Mouse (Mus musculus) forebrain, embryonic 15.5 days (tissue): ENCODE results near the gene Slc39a2. TPM values are rescaled to one million over a fixed set of nuclear protein-coding genes. Genes with fewer than 3 reads are reported as not detected.
"Not testable (repeated sequence)": the region's sequence is repeated elsewhere in the genome, so short reads cannot be mapped to it uniquely, and the experiment has no call there.

Source experiments
- ATAC-seq: fragments of 200-750 bp; cut with Nextera tagmentation; replicated peaks from 2 replicates; pipeline ENCODE4 v1.8.0; 2017; ENCODE audit warnings: mild to moderate bottlenecking, moderate TSS enrichment, moderate library complexity
- H3K27ac ChIP-seq: fragments of 300-500 bp; sonication (generic); replicated peaks from 2 replicates; pipeline ENCODE4 v1.5.1; 2015; ENCODE audit warnings: mild to moderate bottlenecking, inconsistent platforms
- H3K27me3 ChIP-seq: fragments of 300-500 bp; sonication (generic); 2 replicates; pipeline ENCODE4 v1.6.1; 2015; ENCODE audit warnings: inconsistent platforms
- H3K36me3 ChIP-seq: fragments of 300-500 bp; sonication (generic); 2 replicates; pipeline ENCODE4 v1.6.1; 2015; ENCODE audit warnings: mild to moderate bottlenecking, inconsistent platforms
- H3K4me1 ChIP-seq: fragments of 300-500 bp; sonication (generic); 2 replicates; pipeline ENCODE4 v1.6.1; 2015; ENCODE audit warnings: inconsistent platforms
- H3K4me2 ChIP-seq: fragments of 300-500 bp; sonication (generic); replicated peaks from 2 replicates; pipeline ENCODE4 v1.6.1; 2015; ENCODE audit warnings: mild to moderate bottlenecking, inconsistent platforms
- H3K4me3 ChIP-seq: fragments of 300-500 bp; sonication (generic); 2 replicates; pipeline ENCODE4 v1.5.1; 2015; ENCODE audit warnings: mild to moderate bottlenecking, inconsistent platforms
- H3K9ac ChIP-seq: fragments of 300-500 bp; sonication (generic); replicated peaks from 2 replicates; pipeline ENCODE4 v1.6.1; 2015; ENCODE audit warnings: mild to moderate bottlenecking, inconsistent platforms
- H3K9me3 ChIP-seq: fragments of 300-500 bp; sonication (generic); 2 replicates; pipeline ENCODE4 v1.6.1; 2016; ENCODE audit warnings: inconsistent platforms
- WGBS: fragments of 180-500 bp; shearing (Covaris S2); methylation state at CpG from one replicate; pipeline ENCODE4 v1.1.7; 2015; ENCODE audit warnings: mixed read lengths; 5-methylcytosine and 5-hydroxymethylcytosine counted together
- polyA plus RNA-seq: library from polyadenylated mRNA; unstranded; fragments of >200 nt; fragmentation: Nextera tagmentation; extraction: Ambion mirVana; gene quantifications from 2 replicates; pipeline ENCODE4 v1.2.1, GENCODE M21; 2015

The Slc39a2 gene
- polyA plus RNA-seq = 1.8 and 1.9 TPM in 2 replicates

DNA sequence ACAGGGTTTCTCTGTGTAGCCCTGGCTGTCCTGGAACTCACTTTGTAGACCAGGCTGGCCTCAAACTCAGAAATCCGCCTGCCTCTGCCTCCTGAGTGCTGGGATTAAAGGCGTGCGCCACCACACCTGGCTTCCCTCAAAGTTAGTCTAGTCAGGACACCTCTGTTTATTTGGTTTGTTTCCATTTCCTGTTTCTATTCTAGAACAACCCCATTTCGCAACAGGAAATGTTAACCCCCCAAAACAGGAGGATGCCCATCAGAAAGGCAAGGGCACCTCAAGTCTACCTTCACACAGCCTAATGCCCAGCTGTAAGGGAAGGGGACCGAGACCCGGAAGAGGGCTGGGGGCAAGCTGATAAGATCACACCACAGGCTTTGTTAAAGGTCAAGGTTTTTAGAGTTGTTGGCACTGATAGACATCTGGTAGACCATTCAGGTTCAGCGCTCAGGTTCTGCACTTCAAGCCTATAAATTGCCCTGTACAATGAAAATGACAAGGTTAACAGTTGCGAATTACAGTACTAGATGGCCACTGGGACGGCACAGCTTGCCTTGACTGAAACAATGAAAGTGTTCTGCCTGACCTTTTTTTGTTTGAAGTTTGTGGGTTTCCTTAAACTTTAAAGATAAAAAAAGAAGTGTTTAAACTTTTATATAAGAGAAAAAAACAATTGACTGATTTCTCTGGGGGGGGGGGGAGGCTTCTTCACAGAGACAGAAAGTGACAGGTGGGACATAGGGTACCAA lies at the start of gene Slc39a2:
Slc39a2 (plus strand) TSS at position 699 of the 749 bp plus-strand sequence.
- Histone ChIP-seq H3K9me3 (no peaks in the 10 kb centered on the region), H3K27ac (no peak within 1 kb of the TSS), H3K4me3 (no peak within 1 kb of the TSS), H3K36me3 (peaks cover 60% of the 10 kb centered on the region), H3K27me3 (no peaks in the 10 kb centered on the region), H3K9ac (no peak within 1 kb of the TSS), H3K4me1 (no peaks in the 10 kb centered on the region), H3K4me2 (no peak within 1 kb of the TSS)
- ATAC-seq = no peak
- 94% methylated on average over 9 of the region's 9 CpGs for WGBS

DNA sequence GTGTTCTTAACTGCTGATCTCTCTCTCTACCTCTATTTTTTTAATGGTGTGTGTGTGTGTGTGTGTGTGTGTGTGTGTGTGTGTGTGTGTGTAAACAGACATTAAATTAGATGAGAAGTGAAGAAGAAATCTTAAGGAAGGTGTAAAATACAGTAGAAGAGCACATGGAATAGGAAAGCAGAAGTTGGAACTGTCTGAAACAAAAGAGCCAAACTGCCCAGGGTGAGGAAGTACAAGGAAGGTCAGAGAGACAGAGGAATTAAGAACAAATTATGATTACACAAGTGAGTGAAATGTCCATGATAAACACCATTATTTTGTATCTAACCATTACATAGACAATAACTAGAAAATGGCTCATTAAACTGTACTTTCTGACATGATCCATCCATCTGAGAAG lies 48.8 kb upstream of the Slc39a2 start:
- Histone ChIP-seq H3K9me3 (no peaks in the 10 kb centered on the region), H3K4me1 (no peaks in the 10 kb centered on the region), H3K36me3 (no peaks in the 10 kb centered on the region), H3K27ac (no peak overlapping the region), H3K9ac (no peak overlapping the region), H3K4me3 (no peak overlapping the region), H3K4me2 (no peak overlapping the region), H3K27me3 (no peaks in the 10 kb centered on the region)
- no peak for ATAC-seq

DNA sequence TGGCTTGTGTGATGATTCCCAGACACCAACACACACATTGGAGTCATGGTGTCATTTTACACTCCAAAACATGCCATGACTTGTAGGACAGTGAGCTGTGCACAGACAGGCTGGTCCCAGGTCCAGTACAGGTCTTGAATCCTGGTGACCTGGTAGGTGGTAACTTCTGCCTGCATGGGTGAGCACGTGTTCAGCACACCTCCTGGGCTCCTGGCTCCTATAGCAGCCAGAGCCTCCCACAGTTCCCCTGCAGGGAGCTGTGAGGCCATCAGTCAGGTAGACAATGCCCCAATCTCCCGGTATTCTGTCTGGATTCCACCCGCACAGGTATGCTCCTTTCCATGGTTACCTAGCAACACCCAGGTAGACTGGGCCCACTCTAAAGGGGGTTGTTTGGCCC lies 46.1 kb upstream of the Slc39a2 start:
- H3K27ac ChIP-seq = no peak overlapping the region
- H3K27me3 ChIP-seq = no peaks in the 10 kb centered on the region
- H3K4me2 ChIP-seq = no peak overlapping the region
- ATAC-seq = no peak
- no peaks in the 10 kb centered on the region for H3K9me3 ChIP-seq
- no peak overlapping the region for H3K9ac ChIP-seq
- H3K4me3 ChIP-seq = no peak overlapping the region
- H3K36me3 ChIP-seq = no peaks in the 10 kb centered on the region
- WGBS = 76% methylated on average over 3 of the region's 3 CpGs
- H3K4me1 ChIP-seq = no peaks in the 10 kb centered on the region

DNA sequence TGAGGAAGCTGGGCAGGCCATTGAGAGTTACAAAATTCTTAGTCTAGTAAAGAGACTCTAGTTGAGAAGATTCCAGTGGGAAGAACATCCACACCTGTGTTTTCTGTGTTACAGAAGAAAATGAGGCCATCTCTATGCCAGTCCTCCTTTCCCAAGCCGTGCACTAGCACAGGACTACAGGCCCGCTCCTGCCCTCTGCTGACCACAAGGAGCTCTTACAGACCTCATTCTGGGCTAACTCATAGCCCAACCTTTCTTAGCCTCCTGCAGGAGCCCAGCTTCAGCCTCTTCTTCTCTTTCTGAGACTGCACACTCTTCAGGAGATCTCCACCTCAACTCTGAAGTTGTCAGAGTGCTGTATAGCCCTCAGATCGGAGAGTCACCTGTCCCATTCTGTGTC lies 41.7 kb upstream of the Slc39a2 start:
- not testable (repeated sequence) for H3K27ac ChIP-seq, H3K36me3 ChIP-seq, H3K27me3 ChIP-seq, H3K4me3 ChIP-seq, H3K9me3 ChIP-seq, H3K4me1 ChIP-seq, H3K9ac ChIP-seq, ATAC-seq, H3K4me2 ChIP-seq
- 47% methylated on average over 3 of the region's 3 CpGs for WGBS

DNA sequence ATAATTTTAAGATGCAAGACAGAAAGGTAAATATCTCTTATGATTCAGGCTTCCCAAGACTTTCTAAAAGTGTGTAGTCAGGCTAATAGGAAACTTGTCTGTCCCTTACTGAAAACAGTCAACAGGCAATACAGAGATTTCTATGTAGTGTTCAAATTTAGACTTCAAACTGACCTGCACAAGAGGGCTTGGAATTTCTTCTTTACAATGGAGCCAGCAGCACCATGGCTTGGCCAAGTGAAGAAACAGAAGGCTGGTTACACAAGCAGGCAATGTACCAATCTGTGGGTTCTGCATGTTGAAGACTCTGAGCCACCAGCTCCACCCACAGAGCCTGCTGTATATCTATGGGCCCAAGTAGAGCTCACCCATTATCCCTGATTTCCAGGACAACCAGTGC lies 39.3 kb upstream of the Slc39a2 start, which contains the start of gene Ear6:
Ear6 (plus strand) TSS at position 301 of the 400 bp plus-strand sequence.
- H3K4me3 ChIP-seq = no peak within 1 kb of the TSS
- H3K27ac ChIP-seq = no peak within 1 kb of the TSS
- H3K36me3 ChIP-seq = no peaks in the 10 kb centered on the region
- ATAC-seq = no peak
- no peaks in the 10 kb centered on the region for H3K9me3 ChIP-seq
- no peaks in the 10 kb centered on the region for H3K4me1 ChIP-seq
- H3K4me2 ChIP-seq = no peak within 1 kb of the TSS
- no peaks in the 10 kb centered on the region for H3K27me3 ChIP-seq
- H3K9ac ChIP-seq = no peak within 1 kb of the TSS

DNA sequence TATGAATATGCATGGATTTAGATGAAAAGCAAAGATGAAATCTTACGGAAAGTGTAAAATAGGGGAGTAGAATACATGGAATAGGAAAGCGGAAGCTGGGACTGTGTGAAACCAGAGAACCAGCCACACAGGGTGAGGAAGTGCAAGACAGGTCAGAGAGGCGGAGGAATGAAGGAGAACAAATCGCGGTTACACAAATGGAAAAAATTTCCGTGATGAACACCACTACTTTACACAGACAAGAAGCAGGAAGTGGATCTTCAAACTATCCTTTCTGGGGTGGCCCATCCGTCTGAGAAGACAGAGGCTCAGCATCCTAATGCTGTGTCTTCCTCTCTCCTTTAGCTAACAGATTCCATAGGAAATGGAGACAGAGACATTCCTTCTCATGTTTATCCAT lies 37.4 kb upstream of the Slc39a2 start:
- ATAC-seq, H3K4me2 ChIP-seq, H3K27ac ChIP-seq, H3K36me3 ChIP-seq, H3K27me3 ChIP-seq, H3K4me3 ChIP-seq, H3K9ac ChIP-seq, H3K4me1 ChIP-seq, H3K9me3 ChIP-seq: not testable (repeated sequence)
- 87% methylated on average over 7 of the region's 7 CpGs for WGBS

DNA sequence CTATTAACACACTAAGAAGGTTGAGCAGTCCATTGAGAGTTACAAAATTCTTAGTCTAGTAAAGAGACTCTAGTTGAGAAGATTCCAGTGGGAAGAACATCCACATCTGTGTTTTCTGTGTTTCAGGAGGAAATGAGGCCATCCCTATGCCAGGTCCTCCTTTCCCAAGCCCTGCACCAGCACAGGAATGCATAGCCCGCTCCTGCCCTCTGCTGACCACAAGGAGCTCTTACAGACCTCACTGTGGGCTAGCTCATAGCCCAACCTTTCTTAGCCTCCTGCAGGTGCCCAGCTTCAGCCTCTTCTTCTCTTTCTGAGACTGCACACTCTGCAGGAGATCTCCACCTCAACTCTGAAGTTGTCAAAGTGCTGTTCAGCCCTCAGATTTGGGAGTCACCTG lies 29.1 kb upstream of the Slc39a2 start:
- 12% methylated on average over 1 of the region's 1 CpGs for WGBS
- H3K27me3 ChIP-seq, ATAC-seq, H3K9me3 ChIP-seq, H3K4me3 ChIP-seq, H3K36me3 ChIP-seq, H3K4me1 ChIP-seq, H3K27ac ChIP-seq, H3K4me2 ChIP-seq, H3K9ac ChIP-seq: not testable (repeated sequence)

DNA sequence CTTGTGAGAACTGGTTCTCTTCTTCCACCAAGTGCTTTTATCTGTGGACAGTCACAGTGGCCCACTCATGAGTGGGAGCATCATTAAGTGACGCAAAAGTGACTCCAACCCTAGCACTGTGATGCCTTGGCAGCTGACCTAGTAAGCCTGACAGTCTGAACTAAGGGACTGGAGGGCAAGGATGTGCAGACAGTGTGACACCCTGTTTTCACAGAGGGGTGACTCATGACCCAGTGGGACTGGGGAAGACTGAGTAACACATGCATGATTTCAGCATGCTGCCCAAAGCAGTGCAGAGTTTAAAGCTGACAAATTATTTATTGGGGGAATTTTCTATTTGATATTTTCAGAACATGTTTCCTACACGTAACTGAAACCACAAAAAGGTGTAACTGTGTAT lies 21.9 kb upstream of the Slc39a2 start:
- no peak overlapping the region for H3K4me2 ChIP-seq
- H3K27me3 ChIP-seq = no peaks in the 10 kb centered on the region
- H3K27ac ChIP-seq = no peak overlapping the region
- 77% methylated on average over 2 of the region's 2 CpGs for WGBS
- no peaks in the 10 kb centered on the region for H3K36me3 ChIP-seq
- no peak for ATAC-seq
- H3K9ac ChIP-seq = no peak overlapping the region
- no peaks in the 10 kb centered on the region for H3K4me1 ChIP-seq
- H3K4me3 ChIP-seq = no peak overlapping the region
- no peaks in the 10 kb centered on the region for H3K9me3 ChIP-seq

DNA sequence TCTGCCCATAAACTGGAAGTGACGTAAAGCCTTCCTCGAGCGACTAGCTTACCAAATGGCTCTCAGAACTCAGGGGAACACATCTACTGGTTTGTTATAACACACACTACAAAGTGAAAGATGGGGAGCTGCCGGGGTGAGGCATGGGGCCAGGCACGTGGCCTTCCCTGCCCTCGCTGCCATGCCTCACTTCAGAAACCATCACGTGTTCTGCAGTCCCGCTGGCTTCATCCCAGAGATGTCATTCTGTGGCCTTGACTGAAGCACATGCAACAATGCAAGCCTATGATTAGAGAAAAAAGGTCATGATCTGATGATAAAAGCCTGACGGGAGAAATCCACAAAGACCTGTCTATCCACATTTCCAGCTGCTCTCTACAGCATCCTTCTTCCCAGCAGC lies 20.9 kb upstream of the Slc39a2 start:
- Histone ChIP-seq H3K4me2 (no peak overlapping the region), H3K9me3 (no peaks in the 10 kb centered on the region), H3K4me1 (no peaks in the 10 kb centered on the region), H3K27ac (no peak overlapping the region), H3K36me3 (no peaks in the 10 kb centered on the region), H3K27me3 (no peaks in the 10 kb centered on the region), H3K9ac (no peak overlapping the region), H3K4me3 (no peak overlapping the region)
- whole genome bisulfite sequencing = 74% methylated on average over 9 of the region's 9 CpGs
- no peak for ATAC-seq

DNA sequence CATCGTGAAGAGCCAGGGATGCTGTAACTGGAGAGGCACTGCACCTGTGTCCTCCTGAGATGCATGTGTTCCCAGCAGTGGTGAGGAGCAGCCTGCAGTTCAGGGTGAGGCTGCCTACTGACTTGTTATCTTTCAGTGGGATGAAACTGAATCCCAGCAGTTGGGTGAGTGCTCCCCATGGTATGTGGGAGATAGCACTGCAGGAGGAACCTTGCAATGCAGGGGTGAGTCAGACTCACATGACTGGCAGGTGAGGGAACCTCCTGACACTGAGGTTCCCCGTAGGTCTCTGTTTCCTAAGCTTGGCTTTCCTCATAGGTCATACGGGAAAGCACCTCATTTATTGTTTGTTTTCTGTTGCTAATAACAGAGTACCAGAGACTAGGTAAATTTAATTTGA lies 15.2 kb upstream of the Slc39a2 start:
- Histone ChIP-seq H3K4me2 (no peak overlapping the region), H3K27ac (no peak overlapping the region), H3K4me1 (no peaks in the 10 kb centered on the region)

DNA sequence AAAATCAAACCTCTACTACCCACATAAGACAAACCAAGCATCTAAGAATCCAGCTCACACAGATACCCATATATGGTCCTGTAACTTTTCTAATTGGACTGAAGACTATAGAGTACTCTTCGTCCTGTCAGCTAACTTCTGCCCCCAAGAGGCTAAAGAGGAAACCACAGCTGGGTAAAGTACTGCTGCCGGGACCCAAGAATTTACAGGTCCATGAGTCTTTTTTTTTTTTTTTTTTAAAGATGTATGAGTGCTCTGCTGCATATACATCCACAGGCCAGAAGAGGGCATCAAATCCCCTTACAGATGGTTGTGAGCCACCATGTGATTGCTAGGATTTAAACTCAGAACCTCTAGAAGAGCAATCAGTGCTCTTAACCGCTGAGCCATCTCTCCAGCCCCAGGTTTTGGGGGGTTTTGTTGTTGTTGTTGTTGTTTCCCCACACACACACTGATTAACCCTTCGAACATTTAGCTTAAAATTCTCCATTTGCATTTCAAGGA lies 9.1 kb upstream of the Slc39a2 start:
- Histone ChIP-seq H3K9me3 (no peaks in the 10 kb centered on the region), H3K4me1 (peaks cover 24% of the 10 kb centered on the region)
- WGBS = 0% methylated on average over 4 of the region's 4 CpGs

More for the DNA sequence above, 15.2 kb upstream of the Slc39a2 start:
- no peaks in the 10 kb centered on the region for H3K36me3 ChIP-seq
- 80% methylated on average over 3 of the region's 3 CpGs for WGBS
- H3K27me3 ChIP-seq = no peaks in the 10 kb centered on the region
- no peak for ATAC-seq
- no peak overlapping the region for H3K4me3 ChIP-seq
- no peaks in the 10 kb centered on the region for H3K9me3 ChIP-seq
- H3K9ac ChIP-seq = no peak overlapping the region

DNA sequence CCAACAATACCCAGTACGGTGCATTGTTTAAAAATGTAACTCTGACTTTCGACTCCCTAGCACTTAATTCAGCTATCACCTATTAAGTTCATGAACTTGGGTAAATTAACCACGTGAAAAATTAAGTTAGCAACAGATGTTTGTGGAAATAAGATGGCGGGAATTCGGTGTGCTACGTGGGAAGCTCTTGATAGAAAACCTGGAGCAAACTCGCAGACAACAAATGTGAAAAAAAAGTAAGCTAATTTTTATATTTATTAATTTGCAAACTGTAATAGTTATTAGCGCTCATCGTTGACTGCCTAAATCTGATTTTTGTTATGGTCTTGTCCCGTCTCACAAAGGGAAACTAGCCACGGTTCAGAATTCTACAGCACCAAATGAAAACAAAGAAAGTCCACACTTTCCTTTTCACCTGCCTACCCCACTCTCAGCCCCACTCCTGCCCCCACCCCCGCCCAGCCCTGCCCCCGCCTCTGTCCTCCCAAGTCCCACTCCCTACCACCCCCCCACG lies 8.6 kb upstream of the Slc39a2 start:
- H3K4me3 ChIP-seq = peak overlapping the region; percentile 58
- H3K4me1 ChIP-seq = peaks cover 24% of the 10 kb centered on the region
- ATAC-seq = peak; percentile 51
- H3K27me3 ChIP-seq = no peaks in the 10 kb centered on the region
- 1% methylated on average over 14 of the region's 14 CpGs for WGBS
- peak overlapping the region; percentile 77 for H3K27ac ChIP-seq
- peaks cover 24% of the 10 kb centered on the region for H3K36me3 ChIP-seq
- peak overlapping the region; percentile 35 for H3K9ac ChIP-seq
- peak overlapping the region; percentile 72 for H3K4me2 ChIP-seq
- H3K9me3 ChIP-seq = no peaks in the 10 kb centered on the region

More for the DNA sequence above, 9.1 kb upstream of the Slc39a2 start:
- peak overlapping the region; percentile 58 for H3K4me3 ChIP-seq
- H3K27me3 ChIP-seq = no peaks in the 10 kb centered on the region
- peak overlapping the region; percentile 72 for H3K4me2 ChIP-seq
- peak overlapping the region; percentile 77 for H3K27ac ChIP-seq
- peaks cover 19% of the 10 kb centered on the region for H3K36me3 ChIP-seq
- ATAC-seq = peak; percentile 39
- H3K9ac ChIP-seq = 0 out of 2 replicates have a peak overlapping the region, but pooled peaks have one; percentile 35
